Mouse (Mus musculus) thymus, adult 2 months (tissue): Measurements from ENCODE around the gene Trio.

Experiments used
- CTCF ChIP-seq: fragments of 200-500 bp; IDR thresholded peaks from 2 replicates; pipeline ENCODE4 v1.5.1; 2012; ENCODE audit warnings: mild to moderate bottlenecking, control low read depth, low read length, moderate library complexity, borderline replicate concordance; ENCODE audit not compliant: control insufficient read depth, poor library complexity, insufficient read depth; ENCODE audit errors: extremely low read depth
- POLR2A ChIP-seq: fragments of 200-500 bp; IDR thresholded peaks from 2 replicates; pipeline ENCODE4 v1.6.1; 2012; ENCODE audit warnings: mild to moderate bottlenecking, low read length, control low read depth, moderate library complexity; ENCODE audit not compliant: control insufficient read depth, poor library complexity, insufficient read depth; ENCODE audit errors: extremely low read depth

GRCm38 (mm10) chr15:27953570-27953969, 72.1 kb downstream of the Trio start:
- TF ChIP-seq POLR2A (no peak), CTCF (no peak)
